Mouse (Mus musculus) midbrain, embryonic 13.5 days (tissue): ENCODE results near the gene Speg. TPM values are rescaled to one million over a fixed set of nuclear protein-coding genes. Genes with fewer than 3 reads are reported as not detected.
A peak's percentile ranks its signal among the peaks of the same experiment; 100 is the strongest.

ENCODE experiments used
- ATAC-seq: fragments of 200-750 bp; cut with Nextera tagmentation; 2 replicates; pipeline ENCODE4 v1.8.0; 2017; ENCODE audit warnings: mild to moderate bottlenecking, moderate TSS enrichment, moderate library complexity
- H3K27ac ChIP-seq: fragments of 300-500 bp; sonication (generic); 2 replicates; pipeline ENCODE4 v1.5.1; 2015; ENCODE audit warnings: inconsistent platforms, mild to moderate bottlenecking, moderate library complexity
- H3K27me3 ChIP-seq: fragments of 300-500 bp; sonication (generic); 2 replicates; pipeline ENCODE4 v1.6.1; 2015; ENCODE audit warnings: mild to moderate bottlenecking, inconsistent platforms
- H3K36me3 ChIP-seq: fragments of 300-500 bp; sonication (generic); 2 replicates; pipeline ENCODE4 v1.6.1; 2015; ENCODE audit warnings: mild to moderate bottlenecking, inconsistent platforms
- H3K4me1 ChIP-seq: fragments of 300-500 bp; sonication (generic); replicated peaks from 2 replicates; pipeline ENCODE4 v1.6.1; 2015; ENCODE audit warnings: inconsistent platforms
- H3K4me2 ChIP-seq: fragments of 300-500 bp; sonication (generic); replicated peaks from 2 replicates; pipeline ENCODE4 v1.6.1; 2015; ENCODE audit warnings: moderate library complexity, mild to moderate bottlenecking, inconsistent platforms
- H3K4me3 ChIP-seq: fragments of 300-500 bp; sonication (generic); replicated peaks from 2 replicates; pipeline ENCODE4 v1.5.1; 2015; ENCODE audit warnings: mild to moderate bottlenecking, inconsistent platforms
- H3K9ac ChIP-seq: fragments of 300-500 bp; sonication (generic); replicated peaks from 2 replicates; pipeline ENCODE4 v1.6.1; 2015; ENCODE audit warnings: mild to moderate bottlenecking, inconsistent platforms
- H3K9me3 ChIP-seq: fragments of 300-500 bp; sonication (generic); 2 replicates; pipeline ENCODE4 v1.6.1; 2016; ENCODE audit warnings: mild to moderate bottlenecking, inconsistent platforms
- WGBS: fragments of 180-500 bp; shearing (Covaris S2); methylation state at CpG from one replicate; pipeline ENCODE4 v1.1.7; 2015; 5-methylcytosine and 5-hydroxymethylcytosine counted together
- polyA plus RNA-seq: library from polyadenylated mRNA; unstranded; fragments of >200 nt; fragmentation: Nextera tagmentation; extraction: Ambion mirVana; gene quantifications from 2 replicates; pipeline ENCODE4 v1.2.1, GENCODE M21; 2015

Speg gene
- polyA plus RNA-seq, 1 experiment from 2014 or later = 12.8 TPM

- Histone ChIP-seq H3K9ac (0 out of 2 replicates have a peak overlapping the region, but pooled peaks have one; percentile 39), H3K27ac (no peak overlapping the region), H3K4me3 (no peak overlapping the region), H3K27me3 (peaks cover 48% of the 10 kb centered on the region), H3K4me1 (peaks cover 78% of the 10 kb centered on the region), H3K9me3 (no peaks in the 10 kb centered on the region), H3K4me2 (0 out of 2 replicates have a peak overlapping the region, but pooled peaks have one; percentile 41), H3K36me3 (no peaks in the 10 kb centered on the region)
- WGBS = 85% methylated on average over 27 of the region's 27 CpGs
- ATAC-seq = no peak
Observed at GRCm38 (mm10) chr1:75384470-75385141, 9.5 kb downstream of the Speg start.

GRCm38 (mm10) chr1:75385142-75385730, 10.1 kb downstream of the Speg start:
- Histone ChIP-seq H3K27ac (no peak overlapping the region; the same call in 1 of the 2 replicates), H3K4me2 (peak overlapping the region; percentile 41), H3K9me3 (no peaks in the 10 kb centered on the region), H3K36me3 (no peaks in the 10 kb centered on the region), H3K9ac (peak overlapping the region; percentile 39; the same call in 1 of the 2 replicates), H3K4me1 (peaks cover 78% of the 10 kb centered on the region), H3K4me3 (no peak overlapping the region; the same call in 1 of the 2 replicates), H3K27me3 (peaks cover 48% of the 10 kb centered on the region)
- WGBS = 69% methylated on average over 20 of the region's 20 CpGs
- ATAC-seq = no peak

GRCm38 (mm10) chr1:75386149-75386548, 11.1 kb downstream of the Speg start:
- WGBS = 31% methylated on average over 4 of the region's 4 CpGs
- 0 out of 2 replicates have a peak overlapping the region, but pooled peaks have one; percentile 14 for H3K9ac ChIP-seq
- H3K4me3 ChIP-seq = no peak overlapping the region
- peaks cover 51% of the 10 kb centered on the region for H3K27me3 ChIP-seq
- no peaks in the 10 kb centered on the region for H3K9me3 ChIP-seq
- peaks cover 74% of the 10 kb centered on the region for H3K4me1 ChIP-seq
- ATAC-seq = no peak
- H3K4me2 ChIP-seq = peak overlapping the region; percentile 41; the same call in 1 of the 2 replicates
- no peaks in the 10 kb centered on the region for H3K36me3 ChIP-seq
- H3K27ac ChIP-seq = no peak overlapping the region

GRCm38 (mm10) chr1:75387469-75387928, 12.4 kb downstream of the Speg start:
- peaks cover 57% of the 10 kb centered on the region for H3K27me3 ChIP-seq
- peak overlapping the region; percentile 53 for H3K4me2 ChIP-seq
- no peaks in the 10 kb centered on the region for H3K9me3 ChIP-seq
- peak overlapping the region; percentile 31 for H3K4me3 ChIP-seq
- 0 out of 2 replicates have a peak, but pooled peaks cover 6% of the 10 kb centered on the region for H3K36me3 ChIP-seq
- ATAC-seq = peak; percentile 28; the same call in 1 of the 2 replicates
- peaks cover 65% of the 10 kb centered on the region for H3K4me1 ChIP-seq
- peak overlapping the region; percentile 60 for H3K9ac ChIP-seq
- WGBS = 11% methylated on average over 7 of the region's 7 CpGs
- H3K27ac ChIP-seq = no peak overlapping the region

- Histone ChIP-seq H3K9me3 (no peaks in the 10 kb centered on the region), H3K4me1 (peaks cover 60% of the 10 kb centered on the region), H3K36me3 (0 out of 2 replicates have a peak, but pooled peaks cover 6% of the 10 kb centered on the region), H3K27ac (no peak overlapping the region), H3K4me3 (peak overlapping the region; percentile 31), H3K4me2 (peak overlapping the region; percentile 53), H3K27me3 (peaks cover 57% of the 10 kb centered on the region), H3K9ac (peak overlapping the region; percentile 60)
- 2% methylated on average over 94 of the region's 94 CpGs for WGBS
- peak; percentile 2 for ATAC-seq
Observed at GRCm38 (mm10) chr1:75387929-75388897, 13.1 kb downstream of the Speg start.

- peak overlapping the region; percentile 53 for H3K4me2 ChIP-seq
- no peak overlapping the region for H3K27ac ChIP-seq
- H3K9ac ChIP-seq = peak overlapping the region; percentile 60
- H3K4me3 ChIP-seq = peak overlapping the region; percentile 31
- WGBS = 18% methylated on average over 23 of the region's 23 CpGs
- 0 out of 2 replicates have a peak, but pooled peaks have one; percentile 3 for ATAC-seq
- peaks cover 52% of the 10 kb centered on the region for H3K27me3 ChIP-seq
- H3K4me1 ChIP-seq = peaks cover 60% of the 10 kb centered on the region
- H3K36me3 ChIP-seq = 0 out of 2 replicates have a peak, but pooled peaks cover 6% of the 10 kb centered on the region
- no peaks in the 10 kb centered on the region for H3K9me3 ChIP-seq
Observed at GRCm38 (mm10) chr1:75388898-75389515, 13.9 kb downstream of the Speg start.

- no peak overlapping the region for H3K27ac ChIP-seq
- 79% methylated on average over 9 of the region's 9 CpGs for WGBS
- no peak overlapping the region for H3K4me2 ChIP-seq
Observed at GRCm38 (mm10) chr1:75393139-75393538, 18.0 kb downstream of the Speg start.

GRCm38 (mm10) chr1:75393846-75394245, 18.7 kb downstream of the Speg start:
- no peak overlapping the region for H3K27ac ChIP-seq
- no peaks in the 10 kb centered on the region for H3K9me3 ChIP-seq
- H3K4me2 ChIP-seq = no peak overlapping the region
- WGBS = 80% methylated on average over 3 of the region's 3 CpGs
- H3K27me3 ChIP-seq = peaks cover 24% of the 10 kb centered on the region
- peaks cover 19% of the 10 kb centered on the region for H3K4me1 ChIP-seq
- H3K9ac ChIP-seq = no peak overlapping the region
- no peak overlapping the region for H3K4me3 ChIP-seq
- 0 out of 2 replicates have a peak, but pooled peaks cover 9% of the 10 kb centered on the region for H3K36me3 ChIP-seq
- ATAC-seq = no peak

More at GRCm38 (mm10) chr1:75393139-75393538, 18.0 kb downstream of the Speg start:
- H3K27me3 ChIP-seq = peaks cover 31% of the 10 kb centered on the region
- 0 out of 2 replicates have a peak, but pooled peaks cover 9% of the 10 kb centered on the region for H3K36me3 ChIP-seq
- no peak for ATAC-seq
- H3K9ac ChIP-seq = no peak overlapping the region
- H3K4me3 ChIP-seq = no peak overlapping the region
- peaks cover 20% of the 10 kb centered on the region for H3K4me1 ChIP-seq
- no peaks in the 10 kb centered on the region for H3K9me3 ChIP-seq

GRCm38 (mm10) chr1:75398761-75399402, 23.8 kb downstream of the Speg start:
- peak overlapping the region; percentile 67 for H3K27ac ChIP-seq
- peak; percentile 59 for ATAC-seq
- no peak overlapping the region for H3K4me3 ChIP-seq
- H3K9me3 ChIP-seq = no peaks in the 10 kb centered on the region
- H3K4me2 ChIP-seq = no peak overlapping the region
- peak overlapping the region; percentile 47; the same call in 1 of the 2 replicates for H3K9ac ChIP-seq
- peaks cover 32% of the 10 kb centered on the region for H3K36me3 ChIP-seq
- peaks cover 32% of the 10 kb centered on the region for H3K4me1 ChIP-seq
- 17% methylated on average over 9 of the region's 9 CpGs for WGBS
- H3K27me3 ChIP-seq = no peaks in the 10 kb centered on the region

- H3K9me3 ChIP-seq = no peaks in the 10 kb centered on the region
- peak; percentile 80 for ATAC-seq
- H3K27me3 ChIP-seq = no peaks in the 10 kb centered on the region
- H3K9ac ChIP-seq = peak overlapping the region; percentile 47
- H3K27ac ChIP-seq = peak overlapping the region; percentile 67
- H3K36me3 ChIP-seq = peaks cover 35% of the 10 kb centered on the region
- 11% methylated on average over 15 of the region's 15 CpGs for WGBS
- peak overlapping the region; percentile 36 for H3K4me2 ChIP-seq
- H3K4me3 ChIP-seq = no peak overlapping the region
- peaks cover 32% of the 10 kb centered on the region for H3K4me1 ChIP-seq
Observed at GRCm38 (mm10) chr1:75399755-75400492, 24.8 kb downstream of the Speg start.
